Mouse (Mus musculus): ENCODE results near the gene Mrpl11. TPM values are rescaled to one million over a fixed set of nuclear protein-coding genes. Genes with fewer than 3 reads are reported as not detected.

Gene Mrpl11
- 161 and 187 TPM in 2 replicates for polyA plus RNA-seq (2016; fragmentation: Nextera tagmentation; extraction: Ambion mirVana)

- H3K4me3 ChIP-seq, result peak within 1 kb of the TSS; percentile 81
- H3K27me3 ChIP-seq (ENCODE audit: low read depth, poor library complexity, severe bottlenecking), result no peaks in the 10 kb centered on the region
- H3K9me3 ChIP-seq (replicated peaks), result no peaks in the 10 kb centered on the region
- DNase-seq (ENCODE audit: low spot score), result peak; percentile 88
- WGBS, result under 1% methylated on average over 34 of the region's 34 CpGs
- H3K27ac ChIP-seq, result peak within 1 kb of the TSS; percentile 93
- H3K4me1 ChIP-seq, result peaks cover 10% of the 10 kb centered on the region
- H3K36me3 ChIP-seq, result peaks cover 33% of the 10 kb centered on the region
Measured at GRCm38 (mm10) chr19:4961928-4962601, at the start of gene Mrpl11. TSS of gene Mrpl11 (plus strand) at chr19:4962147.

- DNase-seq (ENCODE audit: low spot score), result no peak
- no peaks in the 10 kb centered on the region for H3K9me3 ChIP-seq (replicated peaks)
- H3K36me3 ChIP-seq, result peaks cover 99% of the 10 kb centered on the region
- no peak overlapping the region for H3K4me3 ChIP-seq
- no peak overlapping the region for H3K27ac ChIP-seq
- 94% methylated on average over 15 of the region's 15 CpGs for WGBS
- H3K27me3 ChIP-seq (ENCODE audit: low read depth, poor library complexity, severe bottlenecking), result no peaks in the 10 kb centered on the region
- no peaks in the 10 kb centered on the region; the same call in 1 of the 2 replicates for H3K4me1 ChIP-seq
Measured at GRCm38 (mm10) chr19:4915924-4916603, 45.9 kb upstream of the Mrpl11 start.

GRCm38 (mm10) chr19:4916827-4917226, 45.1 kb upstream of the Mrpl11 start:
- peaks cover 99% of the 10 kb centered on the region for H3K36me3 ChIP-seq
- DNase-seq (ENCODE audit: low spot score), result no peak
- 93% methylated on average over 10 of the region's 10 CpGs for WGBS

GRCm38 (mm10) chr19:4919652-4920051, 42.3 kb upstream of the Mrpl11 start:
- H3K27ac ChIP-seq, result no peak overlapping the region
- no peaks in the 10 kb centered on the region for H3K27me3 ChIP-seq (ENCODE audit: low read depth, poor library complexity, severe bottlenecking)
- H3K9me3 ChIP-seq (replicated peaks), result no peaks in the 10 kb centered on the region
- no peak for DNase-seq (ENCODE audit: low spot score)
- no peak overlapping the region for H3K4me3 ChIP-seq
- peaks cover 100% of the 10 kb centered on the region for H3K36me3 ChIP-seq
- no peaks in the 10 kb centered on the region; the same call in 1 of the 2 replicates for H3K4me1 ChIP-seq
- WGBS, result 89% methylated on average over 6 of the region's 6 CpGs

More at GRCm38 (mm10) chr19:4916827-4917226, 45.1 kb upstream of the Mrpl11 start:
- no peaks in the 10 kb centered on the region; the same call in 1 of the 2 replicates for H3K4me1 ChIP-seq
- no peaks in the 10 kb centered on the region for H3K27me3 ChIP-seq (ENCODE audit: low read depth, poor library complexity, severe bottlenecking)
- no peak overlapping the region for H3K27ac ChIP-seq
- no peaks in the 10 kb centered on the region for H3K9me3 ChIP-seq (replicated peaks)
- H3K4me3 ChIP-seq, result no peak overlapping the region

- Histone ChIP-seq H3K9me3 (replicated peaks) (no peaks in the 10 kb centered on the region), H3K4me3 (no peak overlapping the region), H3K27me3 (ENCODE audit: low read depth, poor library complexity, severe bottlenecking) (no peaks in the 10 kb centered on the region), H3K36me3 (peaks cover 65% of the 10 kb centered on the region), H3K27ac (no peak overlapping the region), H3K4me1 (peaks cover 20% of the 10 kb centered on the region)
- 94% methylated on average over 11 of the region's 11 CpGs for WGBS
- DNase-seq (ENCODE audit: low spot score), result no peak
Measured at GRCm38 (mm10) chr19:4925121-4925860, 36.7 kb upstream of the Mrpl11 start.

GRCm38 (mm10) chr19:4927904-4928531, 33.9 kb upstream of the Mrpl11 start, which contains the start of gene Dpp3:
TSS of gene Dpp3 (minus strand) at chr19:4928287.
- Histone ChIP-seq H3K27me3 (ENCODE audit: low read depth, poor library complexity, severe bottlenecking) (no peaks in the 10 kb centered on the region), H3K36me3 (peaks cover 38% of the 10 kb centered on the region), H3K4me3 (peak within 1 kb of the TSS; percentile 71), H3K9me3 (replicated peaks) (no peaks in the 10 kb centered on the region), H3K27ac (peak within 1 kb of the TSS; percentile 92), H3K4me1 (peaks cover 20% of the 10 kb centered on the region)
- WGBS, result under 1% methylated on average over 32 of the region's 32 CpGs
- peak; percentile 99 for DNase-seq (ENCODE audit: low spot score)

GRCm38 (mm10) chr19:4928781-4929180, 33.2 kb upstream of the Mrpl11 start:
- Histone ChIP-seq H3K9me3 (replicated peaks) (no peaks in the 10 kb centered on the region), H3K4me3 (peak overlapping the region; percentile 71), H3K4me1 (peaks cover 20% of the 10 kb centered on the region), H3K36me3 (peaks cover 30% of the 10 kb centered on the region), H3K27me3 (ENCODE audit: low read depth, poor library complexity, severe bottlenecking) (no peaks in the 10 kb centered on the region), H3K27ac (peak overlapping the region; percentile 92)
- 65% methylated on average over 5 of the region's 5 CpGs for WGBS
- DNase-seq (ENCODE audit: low spot score), result peak; percentile 37

GRCm38 (mm10) chr19:4936896-4937295, 25.1 kb upstream of the Mrpl11 start:
- Histone ChIP-seq H3K4me3 (no peak overlapping the region), H3K4me1 (peaks cover 5% of the 10 kb centered on the region; the same call in 1 of the 2 replicates), H3K36me3 (no peaks in the 10 kb centered on the region), H3K27me3 (ENCODE audit: low read depth, poor library complexity, severe bottlenecking) (peaks cover 10% of the 10 kb centered on the region), H3K9me3 (replicated peaks) (no peaks in the 10 kb centered on the region), H3K27ac (no peak overlapping the region)
- 89% methylated on average over 2 of the region's 2 CpGs for WGBS
- no peak for DNase-seq (ENCODE audit: low spot score)

GRCm38 (mm10) chr19:4937444-4938310, 24.3 kb upstream of the Mrpl11 start:
- no peaks in the 10 kb centered on the region for H3K36me3 ChIP-seq
- DNase-seq (ENCODE audit: low spot score), result no peak
- no peak overlapping the region for H3K4me3 ChIP-seq
- WGBS, result 88% methylated on average over 17 of the region's 17 CpGs
- peaks cover 12% of the 10 kb centered on the region for H3K4me1 ChIP-seq
- no peaks in the 10 kb centered on the region for H3K9me3 ChIP-seq (replicated peaks)
- H3K27ac ChIP-seq, result no peak overlapping the region
- H3K27me3 ChIP-seq (ENCODE audit: low read depth, poor library complexity, severe bottlenecking), result peaks cover 18% of the 10 kb centered on the region

GRCm38 (mm10) chr19:4942551-4943252, 19.2 kb upstream of the Mrpl11 start, which contains the start of gene Peli3:
TSS of gene Peli3 (minus strand) at chr19:4943127.
- Histone ChIP-seq H3K27ac (peak within 1 kb of the TSS; percentile 72), H3K4me1 (peaks cover 39% of the 10 kb centered on the region), H3K27me3 (ENCODE audit: low read depth, poor library complexity, severe bottlenecking) (peaks cover 20% of the 10 kb centered on the region), H3K9me3 (replicated peaks) (no peaks in the 10 kb centered on the region), H3K36me3 (no peaks in the 10 kb centered on the region), H3K4me3 (peak within 1 kb of the TSS; percentile 77)
- WGBS, result under 1% methylated on average over 55 of the region's 55 CpGs
- DNase-seq (ENCODE audit: low spot score), result peak; percentile 93

- peaks cover 38% of the 10 kb centered on the region for H3K4me1 ChIP-seq
- no peak for DNase-seq (ENCODE audit: low spot score)
- H3K27ac ChIP-seq, result peak overlapping the region; percentile 72
- no peaks in the 10 kb centered on the region for H3K36me3 ChIP-seq
- H3K27me3 ChIP-seq (ENCODE audit: low read depth, poor library complexity, severe bottlenecking), result peaks cover 20% of the 10 kb centered on the region
- 11% methylated on average over 13 of the region's 13 CpGs for WGBS
- peak overlapping the region; percentile 77 for H3K4me3 ChIP-seq
- H3K9me3 ChIP-seq (replicated peaks), result no peaks in the 10 kb centered on the region
Measured at GRCm38 (mm10) chr19:4943253-4943588, 18.7 kb upstream of the Mrpl11 start.
